Mouse (Mus musculus): Measurements from ENCODE around the gene Cntn5. TPM values are rescaled to one million over a fixed set of nuclear protein-coding genes. Genes with fewer than 3 reads are reported as not detected.

Gene Cntn5
- polyA plus RNA-seq, 1 experiment from 2014 or later: not detected

- 71% methylated on average over 6 of the region's 6 CpGs for WGBS (ENCODE audit: insufficient replicate concordance)
- no peak for ATAC-seq
- H3K9me3 ChIP-seq (replicated peaks): no peaks in the 10 kb centered on the region
- H3K36me3 ChIP-seq: no peaks in the 10 kb centered on the region
- no peak overlapping the region for H3K27ac ChIP-seq
- no peak overlapping the region for H3K9ac ChIP-seq
- H3K4me3 ChIP-seq: no peak overlapping the region
- H3K4me2 ChIP-seq: no peak overlapping the region
- H3K27me3 ChIP-seq (replicated peaks): no peaks in the 10 kb centered on the region
- H3K4me1 ChIP-seq: no peaks in the 10 kb centered on the region
Observed at GRCm38 (mm10) chr9:10268836-10269235, 635.7 kb downstream of the Cntn5 start.

GRCm38 (mm10) chr9:10265616-10266015 is 639.0 kb downstream of the Cntn5 start:
- Histone ChIP-seq H3K27ac (no peak overlapping the region), H3K36me3 (no peaks in the 10 kb centered on the region), H3K4me2 (no peak overlapping the region), H3K9ac (no peak overlapping the region), H3K4me1 (no peaks in the 10 kb centered on the region), H3K4me3 (no peak overlapping the region), H3K27me3 (replicated peaks) (no peaks in the 10 kb centered on the region), H3K9me3 (replicated peaks) (no peaks in the 10 kb centered on the region)
- WGBS (ENCODE audit: insufficient replicate concordance): 26% methylated on average over 3 of the region's 3 CpGs
- ATAC-seq: no peak

GRCm38 (mm10) chr9:10233364-10233763 is 671.2 kb downstream of the Cntn5 start:
- ATAC-seq: no peak
- H3K36me3 ChIP-seq: no peaks in the 10 kb centered on the region
- H3K27ac ChIP-seq: no peak overlapping the region
- no peaks in the 10 kb centered on the region for H3K27me3 ChIP-seq (replicated peaks)
- H3K4me3 ChIP-seq: no peak overlapping the region
- WGBS (ENCODE audit: insufficient replicate concordance): 68% methylated on average over 4 of the region's 4 CpGs
- H3K9ac ChIP-seq: no peak overlapping the region
- H3K4me2 ChIP-seq: no peak overlapping the region
- no peaks in the 10 kb centered on the region for H3K4me1 ChIP-seq
- H3K9me3 ChIP-seq (replicated peaks): no peaks in the 10 kb centered on the region

- no peak overlapping the region for H3K4me3 ChIP-seq
- no peak overlapping the region for H3K4me2 ChIP-seq
- ATAC-seq: no peak
- no peaks in the 10 kb centered on the region for H3K36me3 ChIP-seq
- no peaks in the 10 kb centered on the region for H3K4me1 ChIP-seq
- no peak overlapping the region for H3K9ac ChIP-seq
- H3K27me3 ChIP-seq (replicated peaks): no peaks in the 10 kb centered on the region
- H3K9me3 ChIP-seq (replicated peaks): no peaks in the 10 kb centered on the region
- H3K27ac ChIP-seq: no peak overlapping the region
- WGBS (ENCODE audit: insufficient replicate concordance): 53% methylated on average over 1 of the region's 1 CpGs
Observed at GRCm38 (mm10) chr9:10232066-10232465, 672.5 kb downstream of the Cntn5 start.

GRCm38 (mm10) chr9:10230973-10231372 is 673.6 kb downstream of the Cntn5 start:
- H3K4me3 ChIP-seq: no peak overlapping the region
- no peak overlapping the region for H3K4me2 ChIP-seq
- ATAC-seq: no peak
- H3K27me3 ChIP-seq (replicated peaks): no peaks in the 10 kb centered on the region
- H3K9me3 ChIP-seq (replicated peaks): no peaks in the 10 kb centered on the region
- H3K9ac ChIP-seq: no peak overlapping the region
- no peak overlapping the region for H3K27ac ChIP-seq
- no peaks in the 10 kb centered on the region for H3K36me3 ChIP-seq
- no peaks in the 10 kb centered on the region for H3K4me1 ChIP-seq

GRCm38 (mm10) chr9:10229716-10230115 is 674.9 kb downstream of the Cntn5 start:
- Histone ChIP-seq H3K27me3 (replicated peaks) (no peaks in the 10 kb centered on the region), H3K4me1 (no peaks in the 10 kb centered on the region), H3K36me3 (no peaks in the 10 kb centered on the region), H3K4me2 (no peak overlapping the region), H3K4me3 (no peak overlapping the region), H3K9ac (no peak overlapping the region), H3K9me3 (replicated peaks) (no peaks in the 10 kb centered on the region), H3K27ac (no peak overlapping the region)
- WGBS (ENCODE audit: insufficient replicate concordance): 53% methylated on average over 2 of the region's 2 CpGs
- no peak for ATAC-seq

GRCm38 (mm10) chr9:10226013-10226412 is 678.6 kb downstream of the Cntn5 start:
- no peak for ATAC-seq
- WGBS (ENCODE audit: insufficient replicate concordance): 66% methylated on average over 2 of the region's 2 CpGs
- Histone ChIP-seq H3K27ac (no peak overlapping the region), H3K9me3 (replicated peaks) (no peaks in the 10 kb centered on the region), H3K36me3 (no peaks in the 10 kb centered on the region), H3K9ac (no peak overlapping the region), H3K4me3 (no peak overlapping the region), H3K4me2 (no peak overlapping the region), H3K4me1 (no peaks in the 10 kb centered on the region), H3K27me3 (replicated peaks) (no peaks in the 10 kb centered on the region)

- Histone ChIP-seq H3K4me3 (no peak overlapping the region), H3K36me3 (no peaks in the 10 kb centered on the region), H3K27ac (no peak overlapping the region), H3K4me1 (no peaks in the 10 kb centered on the region), H3K9ac (no peak overlapping the region), H3K9me3 (replicated peaks) (no peaks in the 10 kb centered on the region), H3K27me3 (replicated peaks) (no peaks in the 10 kb centered on the region), H3K4me2 (no peak overlapping the region)
- ATAC-seq: no peak
Observed at GRCm38 (mm10) chr9:10186063-10186462, 718.5 kb downstream of the Cntn5 start.

GRCm38 (mm10) chr9:10170526-10170925 is 734.0 kb downstream of the Cntn5 start:
- Histone ChIP-seq H3K27ac (no peak overlapping the region), H3K36me3 (no peaks in the 10 kb centered on the region), H3K4me3 (no peak overlapping the region), H3K4me1 (no peaks in the 10 kb centered on the region), H3K9me3 (replicated peaks) (no peaks in the 10 kb centered on the region), H3K27me3 (replicated peaks) (no peaks in the 10 kb centered on the region), H3K9ac (no peak overlapping the region), H3K4me2 (no peak overlapping the region)
- no peak for ATAC-seq
- 83% methylated on average over 3 of the region's 3 CpGs for WGBS (ENCODE audit: insufficient replicate concordance)

- ATAC-seq: no peak
- Histone ChIP-seq H3K36me3 (no peaks in the 10 kb centered on the region), H3K4me3 (no peak overlapping the region), H3K27ac (no peak overlapping the region), H3K4me2 (no peak overlapping the region), H3K9ac (no peak overlapping the region), H3K4me1 (no peaks in the 10 kb centered on the region), H3K27me3 (replicated peaks) (no peaks in the 10 kb centered on the region), H3K9me3 (replicated peaks) (no peaks in the 10 kb centered on the region)
- WGBS (ENCODE audit: insufficient replicate concordance): 61% methylated on average over 1 of the region's 1 CpGs
Observed at GRCm38 (mm10) chr9:10121350-10122057, 783.1 kb downstream of the Cntn5 start.

- H3K27me3 ChIP-seq (replicated peaks): no peaks in the 10 kb centered on the region
- H3K9me3 ChIP-seq (replicated peaks): no peaks in the 10 kb centered on the region
- no peak overlapping the region for H3K4me2 ChIP-seq
- H3K27ac ChIP-seq: no peak overlapping the region
- ATAC-seq: no peak
- H3K4me3 ChIP-seq: no peak overlapping the region
- no peaks in the 10 kb centered on the region for H3K36me3 ChIP-seq
- H3K4me1 ChIP-seq: no peaks in the 10 kb centered on the region
- 47% methylated on average over 1 of the region's 1 CpGs for WGBS (ENCODE audit: insufficient replicate concordance)
- H3K9ac ChIP-seq: no peak overlapping the region
Observed at GRCm38 (mm10) chr9:10116581-10116980, 788.0 kb downstream of the Cntn5 start.

- WGBS (ENCODE audit: insufficient replicate concordance): 70% methylated on average over 1 of the region's 1 CpGs
- H3K9ac ChIP-seq: no peak overlapping the region
Observed at GRCm38 (mm10) chr9:10109156-10109555, 795.4 kb downstream of the Cntn5 start.

GRCm38 (mm10) chr9:10107861-10108260 is 796.7 kb downstream of the Cntn5 start:
- H3K4me2 ChIP-seq: no peak overlapping the region
- no peak overlapping the region for H3K4me3 ChIP-seq
- H3K27ac ChIP-seq: no peak overlapping the region
- H3K36me3 ChIP-seq: no peaks in the 10 kb centered on the region
- H3K9me3 ChIP-seq (replicated peaks): no peaks in the 10 kb centered on the region
- H3K27me3 ChIP-seq (replicated peaks): no peaks in the 10 kb centered on the region
- ATAC-seq: no peak
- 67% methylated on average over 4 of the region's 4 CpGs for WGBS (ENCODE audit: insufficient replicate concordance)
- H3K4me1 ChIP-seq: no peaks in the 10 kb centered on the region
- no peak overlapping the region for H3K9ac ChIP-seq

More at GRCm38 (mm10) chr9:10109156-10109555, 795.4 kb downstream of the Cntn5 start:
- Histone ChIP-seq H3K4me2 (no peak overlapping the region), H3K9me3 (replicated peaks) (no peaks in the 10 kb centered on the region), H3K27ac (no peak overlapping the region), H3K36me3 (no peaks in the 10 kb centered on the region), H3K4me3 (no peak overlapping the region), H3K4me1 (no peaks in the 10 kb centered on the region), H3K27me3 (replicated peaks) (no peaks in the 10 kb centered on the region)
- no peak for ATAC-seq

All from liver, embryonic 12.5 days (tissue).